Mouse (Mus musculus) liver, embryonic 15.5 days (tissue): Measurements from ENCODE around the gene Tsen54. TPM values are rescaled to one million over a fixed set of nuclear protein-coding genes. Genes with fewer than 3 reads are reported as not detected.
"Not testable (repeated sequence)": the region's sequence is repeated elsewhere in the genome, so short reads cannot be mapped to it uniquely, and the experiment has no call there.

Experiments used
- ATAC-seq: fragments of 200-750 bp; cut with Nextera tagmentation; 2 replicates; pipeline ENCODE4 v1.8.0; 2017; ENCODE audit warnings: moderate number of reproducible peaks, mild to moderate bottlenecking, moderate library complexity; ENCODE audit not compliant: insufficient read depth
- H3K27ac ChIP-seq: fragments of 300-500 bp; sonication (generic); replicated peaks from 2 replicates; pipeline ENCODE4 v1.5.1; 2015; ENCODE audit warnings: mild to moderate bottlenecking, inconsistent platforms
- H3K27me3 ChIP-seq: fragments of 300-500 bp; sonication (generic); 2 replicates; pipeline ENCODE4 v1.6.1; 2015; ENCODE audit warnings: mild to moderate bottlenecking, inconsistent platforms
- H3K36me3 ChIP-seq: fragments of 300-500 bp; sonication (generic); replicated peaks from 2 replicates; pipeline ENCODE4 v1.6.1; 2015; ENCODE audit warnings: moderate library complexity, mild to moderate bottlenecking, inconsistent platforms
- H3K4me1 ChIP-seq: fragments of 300-500 bp; sonication (generic); replicated peaks from 2 replicates; pipeline ENCODE4 v1.6.1; 2015; ENCODE audit warnings: inconsistent platforms
- H3K4me2 ChIP-seq: fragments of 300-500 bp; sonication (generic); 2 replicates; pipeline ENCODE4 v1.6.1; 2015; ENCODE audit warnings: moderate library complexity, mild to moderate bottlenecking, inconsistent platforms
- H3K4me3 ChIP-seq: fragments of 300-500 bp; sonication (generic); replicated peaks from 2 replicates; pipeline ENCODE4 v1.5.1; 2015; ENCODE audit warnings: mild to moderate bottlenecking, inconsistent platforms
- H3K9ac ChIP-seq: fragments of 300-500 bp; sonication (generic); 2 replicates; pipeline ENCODE4 v1.6.1; 2015; ENCODE audit warnings: moderate library complexity, mild to moderate bottlenecking, inconsistent platforms
- H3K9me3 ChIP-seq: fragments of 300-500 bp; sonication (generic); replicated peaks from 2 replicates; pipeline ENCODE4 v1.6.1; 2016; ENCODE audit warnings: inconsistent platforms
- WGBS: fragments of 180-500 bp; shearing (Covaris S2); methylation state at CpG from one replicate; pipeline ENCODE4 v1.1.7; 2015; ENCODE audit warnings: mixed read lengths; ENCODE audit not compliant: insufficient replicate concordance; 5-methylcytosine and 5-hydroxymethylcytosine counted together
- polyA plus RNA-seq: library from polyadenylated mRNA; unstranded; fragments of >200 nt; fragmentation: Nextera tagmentation; extraction: Ambion mirVana; gene quantifications from 2 replicates; pipeline ENCODE4 v1.2.1, GENCODE M21; 2015

The Tsen54 gene
- polyA plus RNA-seq, 1 experiment from 2014 or later, result 13.7 TPM

- H3K4me1 ChIP-seq, result peaks cover 69% of the 10 kb centered on the region
- no peak overlapping the region for H3K4me2 ChIP-seq
- ATAC-seq, result no peak
- no peak overlapping the region for H3K9ac ChIP-seq
- no peaks in the 10 kb centered on the region for H3K27me3 ChIP-seq
- 78% methylated on average over 6 of the region's 6 CpGs for WGBS
- no peak overlapping the region for H3K27ac ChIP-seq
- H3K9me3 ChIP-seq, result 0 out of 2 replicates have a peak, but pooled peaks cover 2% of the 10 kb centered on the region
- H3K4me3 ChIP-seq, result no peak overlapping the region
- H3K36me3 ChIP-seq, result peaks cover 19% of the 10 kb centered on the region
Observed at GRCm38 (mm10) chr11:115841044-115841443, 26.5 kb downstream of the Tsen54 start.

- peak; percentile 93 for ATAC-seq
- H3K4me1 ChIP-seq, result peaks cover 64% of the 10 kb centered on the region
Observed at GRCm38 (mm10) chr11:115841961-115842550, 27.5 kb downstream of the Tsen54 start.

GRCm38 (mm10) chr11:115843141-115843890 is 28.8 kb downstream of the Tsen54 start:
- 0 out of 2 replicates have a peak overlapping the region, but pooled peaks have one; percentile 11 for H3K27ac ChIP-seq
- H3K27me3 ChIP-seq, result no peaks in the 10 kb centered on the region
- ATAC-seq, result no peak
- no peak overlapping the region for H3K4me3 ChIP-seq
- WGBS, result 78% methylated on average over 12 of the region's 14 CpGs
- peaks cover 58% of the 10 kb centered on the region for H3K4me1 ChIP-seq
- no peak overlapping the region for H3K4me2 ChIP-seq
- peaks cover 34% of the 10 kb centered on the region for H3K36me3 ChIP-seq
- 0 out of 2 replicates have a peak, but pooled peaks cover 2% of the 10 kb centered on the region for H3K9me3 ChIP-seq
- H3K9ac ChIP-seq, result no peak overlapping the region

More at GRCm38 (mm10) chr11:115841961-115842550, 27.5 kb downstream of the Tsen54 start:
- Histone ChIP-seq H3K27ac (peak overlapping the region; percentile 88), H3K9me3 (0 out of 2 replicates have a peak, but pooled peaks cover 2% of the 10 kb centered on the region), H3K9ac (peak overlapping the region; percentile 39; the same call in 1 of the 2 replicates), H3K4me2 (peak overlapping the region; percentile 60), H3K27me3 (no peaks in the 10 kb centered on the region), H3K4me3 (0 out of 2 replicates have a peak overlapping the region, but pooled peaks have one; percentile 5), H3K36me3 (peaks cover 29% of the 10 kb centered on the region)
- WGBS, result 17% methylated on average over 6 of the region's 6 CpGs

- WGBS, result 86% methylated on average over 5 of the region's 5 CpGs
- Histone ChIP-seq H3K4me3 (no peak overlapping the region), H3K9me3 (0 out of 2 replicates have a peak, but pooled peaks cover 2% of the 10 kb centered on the region), H3K9ac (no peak overlapping the region), H3K36me3 (peaks cover 34% of the 10 kb centered on the region), H3K27me3 (no peaks in the 10 kb centered on the region), H3K4me1 (peaks cover 53% of the 10 kb centered on the region), H3K4me2 (no peak overlapping the region), H3K27ac (no peak overlapping the region)
- ATAC-seq, result no peak
Observed at GRCm38 (mm10) chr11:115843891-115844239, 29.3 kb downstream of the Tsen54 start.

- Histone ChIP-seq H3K27me3 (no peaks in the 10 kb centered on the region), H3K27ac (no peak overlapping the region), H3K4me1 (peaks cover 49% of the 10 kb centered on the region), H3K9me3 (0 out of 2 replicates have a peak, but pooled peaks cover 2% of the 10 kb centered on the region), H3K36me3 (peaks cover 35% of the 10 kb centered on the region), H3K4me2 (no peak overlapping the region), H3K4me3 (no peak overlapping the region), H3K9ac (no peak overlapping the region)
- 65% methylated on average over 8 of the region's 8 CpGs for WGBS
- no peak for ATAC-seq
Observed at GRCm38 (mm10) chr11:115844240-115844639, 29.7 kb downstream of the Tsen54 start.

- peaks cover 51% of the 10 kb centered on the region for H3K36me3 ChIP-seq
- H3K4me3 ChIP-seq, result no peak overlapping the region
- H3K9me3 ChIP-seq, result 0 out of 2 replicates have a peak, but pooled peaks cover 2% of the 10 kb centered on the region
- ATAC-seq, result no peak
- no peak overlapping the region for H3K27ac ChIP-seq
- 87% methylated on average over 2 of the region's 2 CpGs for WGBS
- no peak overlapping the region for H3K9ac ChIP-seq
- H3K4me2 ChIP-seq, result no peak overlapping the region
- no peaks in the 10 kb centered on the region for H3K27me3 ChIP-seq
- H3K4me1 ChIP-seq, result peaks cover 38% of the 10 kb centered on the region
Observed at GRCm38 (mm10) chr11:115845819-115846218, 31.3 kb downstream of the Tsen54 start.

- Histone ChIP-seq H3K27ac (no peak overlapping the region), H3K27me3 (peaks cover 39% of the 10 kb centered on the region), H3K9ac (no peak overlapping the region), H3K4me1 (peaks cover 15% of the 10 kb centered on the region), H3K36me3 (peaks cover 56% of the 10 kb centered on the region), H3K4me3 (no peak overlapping the region), H3K9me3 (no peaks in the 10 kb centered on the region), H3K4me2 (no peak overlapping the region)
- 83% methylated on average over 6 of the region's 6 CpGs for WGBS
- no peak for ATAC-seq
Observed at GRCm38 (mm10) chr11:115854674-115855073, 40.1 kb downstream of the Tsen54 start.

- not testable (repeated sequence) for H3K4me2 ChIP-seq, ATAC-seq
- 78% methylated on average over 4 of the region's 4 CpGs for WGBS
Observed at GRCm38 (mm10) chr11:115857146-115857545, 42.6 kb downstream of the Tsen54 start.

GRCm38 (mm10) chr11:115857936-115858335 is 43.4 kb downstream of the Tsen54 start:
- Histone ChIP-seq H3K9ac (no peak overlapping the region), H3K27me3 (peaks cover 71% of the 10 kb centered on the region), H3K9me3 (no peaks in the 10 kb centered on the region), H3K27ac (no peak overlapping the region), H3K4me2 (no peak overlapping the region), H3K36me3 (0 out of 2 replicates have a peak, but pooled peaks cover 27% of the 10 kb centered on the region), H3K4me3 (no peak overlapping the region), H3K4me1 (peaks cover 17% of the 10 kb centered on the region)
- no peak for ATAC-seq
- 63% methylated on average over 13 of the region's 13 CpGs for WGBS

More at GRCm38 (mm10) chr11:115857146-115857545, 42.6 kb downstream of the Tsen54 start:
- not testable (repeated sequence) for H3K9me3 ChIP-seq, H3K27ac ChIP-seq, H3K4me3 ChIP-seq, H3K9ac ChIP-seq
- Histone ChIP-seq H3K36me3 (peaks cover 31% of the 10 kb centered on the region; the same call in 1 of the 2 replicates), H3K4me1 (peaks cover 17% of the 10 kb centered on the region), H3K27me3 (peaks cover 63% of the 10 kb centered on the region)

- H3K4me2 ChIP-seq, result peak within 1 kb of the TSS; percentile 73
- 0 out of 2 replicates have a peak, but pooled peaks cover 22% of the 10 kb centered on the region for H3K36me3 ChIP-seq
- no peak within 1 kb of the TSS for H3K27ac ChIP-seq
- H3K4me3 ChIP-seq, result peak within 1 kb of the TSS; percentile 46
- no peak for ATAC-seq
- H3K9me3 ChIP-seq, result no peaks in the 10 kb centered on the region
- peaks cover 17% of the 10 kb centered on the region for H3K4me1 ChIP-seq
- 0 out of 2 replicates have a peak within 1 kb of the TSS, but pooled peaks have one; percentile 23 for H3K9ac ChIP-seq
- 12% methylated on average over 27 of the region's 27 CpGs for WGBS
- H3K27me3 ChIP-seq, result peaks cover 75% of the 10 kb centered on the region
Observed at GRCm38 (mm10) chr11:115858354-115858753, 43.8 kb downstream of the Tsen54 start, which contains the start of gene Myo15b. Myo15b (plus strand) TSS chr11:115858406.
